Mouse (Mus musculus) hindbrain, embryonic 13.5 days (tissue): Measurements from ENCODE around the gene Blcap. TPM values are rescaled to one million over a fixed set of nuclear protein-coding genes. Genes with fewer than 3 reads are reported as not detected.

ENCODE experiments used
- ATAC-seq: fragments of 200-750 bp; cut with Nextera tagmentation; 2 replicates; pipeline ENCODE4 v1.8.0; 2017; ENCODE audit warnings: moderate TSS enrichment; ENCODE audit not compliant: low FRiP score
- H3K27ac ChIP-seq: fragments of 300-500 bp; sonication (generic); 2 replicates; pipeline ENCODE4 v1.5.1; 2015; ENCODE audit warnings: inconsistent platforms, mild to moderate bottlenecking, moderate library complexity
- H3K27me3 ChIP-seq: fragments of 300-500 bp; sonication (generic); 2 replicates; pipeline ENCODE4 v1.6.1; 2015; ENCODE audit warnings: mild to moderate bottlenecking, inconsistent platforms
- H3K36me3 ChIP-seq: fragments of 300-500 bp; sonication (generic); 2 replicates; pipeline ENCODE4 v1.6.1; 2015; ENCODE audit warnings: mild to moderate bottlenecking, inconsistent platforms
- H3K4me1 ChIP-seq: fragments of 300-500 bp; sonication (generic); replicated peaks from 2 replicates; pipeline ENCODE4 v1.6.1; 2015; ENCODE audit warnings: inconsistent platforms
- H3K4me2 ChIP-seq: fragments of 300-500 bp; sonication (generic); 2 replicates; pipeline ENCODE4 v1.6.1; 2015; ENCODE audit warnings: inconsistent platforms, mild to moderate bottlenecking, moderate library complexity
- H3K4me3 ChIP-seq: fragments of 300-500 bp; sonication (generic); 2 replicates; pipeline ENCODE4 v1.5.1; 2015; ENCODE audit warnings: mild to moderate bottlenecking, inconsistent platforms
- H3K9ac ChIP-seq: fragments of 300-500 bp; sonication (generic); 2 replicates; pipeline ENCODE4 v1.6.1; 2015; ENCODE audit warnings: mild to moderate bottlenecking, inconsistent platforms
- H3K9me3 ChIP-seq: fragments of 300-500 bp; sonication (generic); 2 replicates; pipeline ENCODE4 v1.6.1; 2016; ENCODE audit warnings: inconsistent platforms
- WGBS: fragments of 180-500 bp; shearing (Covaris S2); methylation state at CpG from one replicate; pipeline ENCODE4 v1.1.7; 2015; 5-methylcytosine and 5-hydroxymethylcytosine counted together
- polyA plus RNA-seq: library from polyadenylated mRNA; unstranded; fragments of >200 nt; fragmentation: Nextera tagmentation; extraction: Ambion mirVana; gene quantifications from 2 replicates; pipeline ENCODE4 v1.2.1, GENCODE M21; 2015

Gene Blcap
- polyA plus RNA-seq, 1 experiment from 2014 or later, result 219 TPM

DNA sequence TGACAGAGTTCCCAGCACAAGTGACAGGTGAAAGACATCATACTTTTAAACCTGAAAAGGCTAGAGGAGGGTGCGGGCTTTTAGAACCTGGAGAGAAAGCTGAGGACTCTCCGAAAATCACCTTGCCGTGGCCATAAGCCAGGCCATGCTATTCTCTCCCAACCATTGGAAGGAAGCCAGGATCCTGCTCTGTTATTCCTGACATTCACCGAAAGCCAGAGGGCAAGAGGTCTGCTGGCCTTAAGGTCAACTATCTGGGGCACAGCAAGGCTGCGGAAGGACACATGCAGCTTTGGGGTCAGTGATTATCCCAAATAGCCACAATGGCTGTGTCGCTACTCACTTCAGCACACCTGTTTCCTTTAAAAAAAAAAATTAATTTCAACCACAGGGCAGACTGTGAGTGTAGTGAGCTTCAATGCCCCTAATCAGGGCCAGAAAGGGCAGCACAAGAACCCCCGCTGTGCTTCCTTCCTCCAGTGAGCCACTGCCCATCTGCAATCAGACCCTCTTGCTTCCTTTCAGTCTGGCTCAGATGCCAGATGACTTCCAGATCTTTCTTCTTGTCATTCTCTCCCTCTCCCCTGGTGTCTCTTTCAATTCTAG is 34.5 kb downstream of the Blcap start:
- 56% methylated on average over 7 of the region's 7 CpGs for WGBS
- Histone ChIP-seq H3K4me3 (no peak overlapping the region), H3K4me1 (peaks cover 68% of the 10 kb centered on the region), H3K9me3 (no peaks in the 10 kb centered on the region), H3K9ac (no peak overlapping the region), H3K27ac (peak overlapping the region; percentile 91), H3K4me2 (no peak overlapping the region), H3K27me3 (peaks cover 5% of the 10 kb centered on the region; the same call in 1 of the 2 replicates), H3K36me3 (no peaks in the 10 kb centered on the region)
- no peak for ATAC-seq

DNA sequence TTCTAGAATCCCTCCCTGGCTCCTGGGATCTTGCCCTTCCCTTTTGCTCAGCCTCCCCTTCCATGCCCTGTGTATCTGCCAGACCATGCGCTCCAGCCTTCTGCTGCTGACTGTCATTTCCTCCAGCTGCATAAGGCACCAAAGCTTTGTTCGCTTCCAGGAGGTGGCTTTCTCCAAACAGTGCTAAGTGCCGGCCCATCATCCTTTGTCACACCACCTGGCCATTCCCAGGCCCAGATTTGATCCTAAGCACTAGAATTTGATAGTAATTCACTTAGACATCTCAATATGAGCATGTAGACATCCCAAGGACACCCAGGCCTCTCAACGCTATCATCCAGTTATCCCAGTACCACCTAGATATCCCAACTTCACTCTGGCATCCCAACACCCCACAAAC is 36.9 kb downstream of the Blcap start:
- no peak overlapping the region for H3K4me3 ChIP-seq
- 67% methylated on average over 4 of the region's 4 CpGs for WGBS
- H3K27ac ChIP-seq, result no peak overlapping the region
- no peak overlapping the region for H3K9ac ChIP-seq
- H3K4me1 ChIP-seq, result peaks cover 68% of the 10 kb centered on the region
- no peak for ATAC-seq
- no peak overlapping the region for H3K4me2 ChIP-seq
- H3K27me3 ChIP-seq, result peaks cover 3% of the 10 kb centered on the region; the same call in 1 of the 2 replicates
- no peaks in the 10 kb centered on the region for H3K9me3 ChIP-seq
- no peaks in the 10 kb centered on the region for H3K36me3 ChIP-seq

DNA sequence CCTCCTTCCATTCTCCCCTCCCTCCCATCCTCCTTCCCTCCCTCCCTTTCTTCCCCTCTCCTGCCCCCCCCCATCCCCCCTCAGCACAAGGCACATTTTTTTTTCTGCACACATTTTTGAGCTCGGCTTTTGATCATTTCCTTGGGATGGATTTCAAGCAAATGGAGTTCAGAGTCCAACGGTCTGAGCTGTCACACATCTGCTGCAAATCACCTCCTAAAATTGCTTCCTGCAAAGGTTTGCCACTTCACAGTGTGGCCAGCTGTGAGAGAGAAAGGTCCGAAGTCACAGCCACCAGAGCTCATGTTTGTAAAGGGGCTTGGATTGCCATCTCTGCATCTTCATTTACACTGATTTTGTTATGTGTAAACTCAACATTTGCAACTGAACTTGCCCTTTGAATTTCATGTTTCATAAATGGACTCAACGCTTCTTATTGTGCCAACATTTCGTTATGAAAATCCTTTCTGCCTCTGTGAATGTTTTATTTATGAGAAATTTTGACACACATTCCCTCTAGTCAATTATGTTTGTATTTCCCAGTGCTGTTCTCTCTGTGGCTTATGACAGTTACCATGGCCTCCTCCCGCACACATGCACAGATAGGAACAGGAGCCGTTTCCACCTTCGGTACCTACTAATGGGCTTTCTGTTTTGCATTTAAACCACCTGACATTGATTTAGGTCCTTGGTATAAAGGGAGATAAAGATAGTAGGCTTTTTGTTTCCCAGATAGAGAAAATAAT is 39.2 kb downstream of the Blcap start:
- ATAC-seq, result no peak
- H3K9ac ChIP-seq, result no peak overlapping the region
- no peak overlapping the region for H3K4me2 ChIP-seq
- H3K27me3 ChIP-seq, result no peaks in the 10 kb centered on the region
- H3K4me1 ChIP-seq, result peaks cover 55% of the 10 kb centered on the region
- H3K9me3 ChIP-seq, result no peaks in the 10 kb centered on the region
- no peak overlapping the region for H3K4me3 ChIP-seq
- 35% methylated on average over 8 of the region's 8 CpGs for WGBS
- no peaks in the 10 kb centered on the region for H3K36me3 ChIP-seq
- peak overlapping the region; percentile 87 for H3K27ac ChIP-seq

DNA sequence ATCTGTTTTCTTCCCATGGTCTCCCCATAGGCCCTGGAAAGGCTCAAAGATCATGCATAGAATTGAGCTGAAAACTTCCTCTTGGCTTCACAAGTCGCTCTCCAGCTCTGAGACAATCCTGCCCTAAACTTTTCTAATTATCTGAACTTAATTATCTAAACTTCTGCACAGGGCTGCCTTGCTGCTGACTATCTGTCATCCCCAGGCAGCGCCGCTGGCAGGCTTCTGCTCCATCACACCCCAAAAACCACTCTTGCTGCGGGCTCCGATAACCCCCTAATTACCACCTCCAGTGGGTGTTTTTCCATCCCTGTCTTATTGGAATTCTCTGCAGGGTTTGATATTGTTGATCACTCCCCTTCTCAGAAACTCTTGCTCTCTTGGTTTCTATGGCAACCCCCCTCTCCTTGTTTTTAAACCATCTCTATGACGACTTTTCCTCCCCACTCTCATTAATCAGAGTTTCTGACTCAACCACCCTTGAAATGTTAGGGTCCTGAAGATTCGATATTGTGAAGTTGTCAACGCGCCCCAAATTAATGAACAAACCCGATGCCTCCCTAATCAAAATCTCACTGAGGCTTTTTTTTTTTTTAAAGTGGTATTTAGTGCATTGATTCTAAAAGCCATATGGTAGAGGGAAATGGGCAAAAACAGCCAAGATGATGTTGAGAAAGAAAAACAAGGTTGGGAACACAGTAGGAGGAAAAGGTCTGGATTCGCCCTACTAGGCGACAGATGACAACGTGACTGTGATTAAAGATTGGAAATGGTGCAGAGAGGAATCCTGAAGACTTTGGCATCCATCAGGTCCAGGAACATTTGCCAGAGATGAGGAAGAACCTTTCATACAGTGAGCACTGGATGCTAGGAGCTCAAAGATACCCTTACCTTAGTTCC is 40.8 kb downstream of the Blcap start:
- Histone ChIP-seq H3K36me3 (no peaks in the 10 kb centered on the region), H3K4me1 (peaks cover 58% of the 10 kb centered on the region), H3K9me3 (no peaks in the 10 kb centered on the region), H3K4me3 (no peak overlapping the region), H3K4me2 (no peak overlapping the region), H3K9ac (no peak overlapping the region), H3K27ac (peak overlapping the region; percentile 87), H3K27me3 (no peaks in the 10 kb centered on the region)
- no peak for ATAC-seq
- 48% methylated on average over 13 of the region's 13 CpGs for WGBS

DNA sequence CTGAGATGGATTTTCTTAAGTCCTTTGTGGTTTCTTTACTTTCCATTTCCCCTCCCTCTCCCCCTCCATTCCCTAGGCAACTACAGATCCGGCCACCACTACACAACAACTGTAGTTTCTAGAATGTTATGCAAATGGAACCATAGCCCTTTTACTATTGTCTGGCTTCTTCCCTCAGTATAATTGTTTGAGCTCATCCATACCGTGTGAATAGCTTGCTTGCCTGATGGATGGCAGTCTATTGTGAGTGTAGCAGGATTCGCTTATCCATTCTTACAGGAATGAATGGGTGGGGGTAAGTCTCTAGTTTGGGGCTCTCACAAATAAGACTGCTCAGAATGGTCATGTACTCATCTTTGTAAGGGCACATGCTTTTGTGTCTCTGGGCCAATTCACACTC is 48.5 kb downstream of the Blcap start:
- Histone ChIP-seq H3K4me3 (no peak overlapping the region), H3K9me3 (no peaks in the 10 kb centered on the region), H3K27me3 (no peaks in the 10 kb centered on the region), H3K36me3 (no peaks in the 10 kb centered on the region), H3K27ac (0 out of 2 replicates have a peak overlapping the region, but pooled peaks have one; percentile 14), H3K4me1 (peaks cover 60% of the 10 kb centered on the region), H3K9ac (no peak overlapping the region), H3K4me2 (no peak overlapping the region)
- peak; percentile 52; the same call in 1 of the 2 replicates for ATAC-seq
- WGBS, result 16% methylated on average over 3 of the region's 3 CpGs

DNA sequence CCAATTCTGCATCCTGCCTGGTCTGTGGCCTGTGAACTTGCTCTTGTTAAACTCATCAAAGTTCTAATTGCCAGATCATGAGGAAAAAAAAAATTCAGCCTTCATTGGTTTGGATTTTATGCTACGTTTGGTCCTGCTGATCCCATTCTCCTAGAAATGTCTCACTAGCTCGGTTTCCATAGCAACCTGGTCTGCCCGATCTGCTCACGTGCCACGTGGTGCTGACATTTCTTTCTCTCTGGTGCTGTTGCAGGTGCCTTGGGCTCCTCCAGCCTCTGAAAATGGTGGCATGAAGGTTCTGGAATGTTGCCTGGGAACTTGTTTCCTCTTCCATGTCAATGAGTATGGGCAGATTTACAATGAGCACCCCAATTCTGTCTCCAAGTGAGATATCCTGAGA is 50.6 kb downstream of the Blcap start:
- Histone ChIP-seq H3K9ac (no peak overlapping the region), H3K4me2 (no peak overlapping the region), H3K4me3 (no peak overlapping the region), H3K27ac (peak overlapping the region; percentile 84), H3K4me1 (peaks cover 54% of the 10 kb centered on the region), H3K36me3 (no peaks in the 10 kb centered on the region), H3K9me3 (no peaks in the 10 kb centered on the region), H3K27me3 (no peaks in the 10 kb centered on the region)
- 17% methylated on average over 5 of the region's 5 CpGs for WGBS
- 0 out of 2 replicates have a peak, but pooled peaks have one; percentile 55 for ATAC-seq

DNA sequence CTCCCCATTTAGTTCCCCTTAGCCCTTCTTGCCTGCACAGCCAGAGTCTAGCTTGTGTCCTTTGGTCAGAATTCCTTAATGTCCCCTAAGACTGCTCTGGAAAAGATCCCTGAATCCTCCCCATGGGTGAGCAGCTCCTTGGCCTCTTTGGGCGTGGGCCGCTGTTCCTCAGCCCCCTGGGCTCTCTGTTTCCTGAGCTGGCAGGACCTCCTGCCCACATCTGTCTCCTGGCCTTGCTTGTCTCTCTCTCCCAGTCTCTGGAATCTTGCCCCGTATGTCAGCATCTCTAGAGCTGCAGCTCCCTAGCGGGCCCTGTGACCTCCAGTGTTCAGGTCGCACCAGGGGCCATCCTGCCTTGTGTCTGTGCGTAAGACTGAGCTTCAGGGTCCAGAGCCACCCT is 51.6 kb downstream of the Blcap start:
- no peaks in the 10 kb centered on the region for H3K36me3 ChIP-seq
- H3K27me3 ChIP-seq, result no peaks in the 10 kb centered on the region
- ATAC-seq, result no peak
- 59% methylated on average over 6 of the region's 6 CpGs for WGBS
- peak overlapping the region; percentile 45 for H3K27ac ChIP-seq
- H3K4me3 ChIP-seq, result no peak overlapping the region
- peaks cover 55% of the 10 kb centered on the region for H3K4me1 ChIP-seq
- no peak overlapping the region for H3K9ac ChIP-seq
- H3K4me2 ChIP-seq, result no peak overlapping the region
- no peaks in the 10 kb centered on the region for H3K9me3 ChIP-seq

DNA sequence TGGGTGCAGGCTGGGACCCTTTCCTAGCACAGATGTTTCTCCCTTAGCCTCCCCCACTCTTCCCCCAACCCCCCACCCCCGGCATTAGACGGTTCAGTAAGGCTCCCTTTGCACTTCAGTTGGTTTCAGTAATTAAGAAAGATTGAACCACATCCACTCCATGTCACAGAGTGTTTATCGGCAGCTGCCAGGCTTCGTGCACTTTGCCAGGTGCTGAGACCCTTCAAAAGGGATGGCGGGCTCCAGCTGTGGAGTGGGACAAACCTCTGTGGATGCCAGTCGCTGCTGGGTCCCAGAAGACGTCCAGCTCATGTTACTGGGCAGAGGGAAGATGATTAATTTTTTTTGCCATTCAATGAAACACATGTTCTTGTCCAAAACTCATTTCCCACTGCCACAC is 52.6 kb downstream of the Blcap start:
- peak overlapping the region; percentile 48; the same call in 1 of the 2 replicates for H3K27ac ChIP-seq
- H3K4me1 ChIP-seq, result peaks cover 62% of the 10 kb centered on the region
- no peak overlapping the region for H3K4me3 ChIP-seq
- ATAC-seq, result no peak
- WGBS, result 40% methylated on average over 7 of the region's 7 CpGs
- no peak overlapping the region; the same call in 1 of the 2 replicates for H3K9ac ChIP-seq
- H3K27me3 ChIP-seq, result no peaks in the 10 kb centered on the region
- H3K4me2 ChIP-seq, result no peak overlapping the region
- no peaks in the 10 kb centered on the region for H3K36me3 ChIP-seq
- no peaks in the 10 kb centered on the region for H3K9me3 ChIP-seq

DNA sequence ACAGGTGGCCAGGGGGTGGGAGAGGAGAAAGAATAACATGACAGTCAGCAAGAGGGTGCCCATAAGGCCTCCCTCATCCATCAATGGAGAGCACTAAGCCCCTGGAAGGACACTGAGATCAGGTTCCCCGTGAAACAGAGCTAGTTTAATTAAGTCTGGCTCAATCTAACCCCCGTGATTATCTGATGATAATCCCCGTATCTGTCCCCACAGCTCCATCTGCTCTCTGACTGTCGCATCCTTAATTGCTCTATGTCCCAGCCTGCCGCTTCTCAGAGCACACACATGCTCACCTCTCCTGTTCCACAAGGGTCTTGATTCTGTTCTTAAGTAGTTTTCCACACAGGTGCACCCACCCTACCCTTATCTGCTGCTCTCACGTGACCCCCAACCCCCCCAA is 53.5 kb downstream of the Blcap start:
- Histone ChIP-seq H3K27ac (peak overlapping the region; percentile 48; the same call in 1 of the 2 replicates), H3K27me3 (no peaks in the 10 kb centered on the region), H3K9ac (no peak overlapping the region), H3K4me1 (peaks cover 63% of the 10 kb centered on the region), H3K4me2 (no peak overlapping the region), H3K4me3 (no peak overlapping the region), H3K9me3 (no peaks in the 10 kb centered on the region), H3K36me3 (no peaks in the 10 kb centered on the region)
- ATAC-seq, result no peak
- WGBS, result 43% methylated on average over 6 of the region's 6 CpGs

DNA sequence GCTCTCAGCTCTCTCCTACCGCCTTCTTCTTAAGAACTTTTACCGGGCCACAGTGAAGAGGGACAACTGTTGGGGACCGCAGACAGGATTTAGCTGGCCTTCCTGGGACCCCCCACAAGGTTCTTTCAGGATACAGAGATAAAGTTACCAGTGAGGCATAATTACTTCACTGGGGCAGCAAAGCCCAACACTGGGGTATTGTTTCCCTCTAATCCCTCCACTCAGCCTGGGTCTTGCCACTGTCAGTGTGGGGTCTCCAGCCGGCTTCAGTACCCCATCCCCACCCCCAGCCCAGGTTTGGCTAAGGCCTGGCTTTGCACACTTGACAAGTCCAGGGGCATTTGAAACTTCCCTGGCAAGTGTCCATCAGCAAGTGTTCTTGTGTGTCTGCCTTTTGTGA is 56.7 kb downstream of the Blcap start:
- 6% methylated on average over 4 of the region's 4 CpGs for WGBS
- H3K4me1 ChIP-seq, result peaks cover 53% of the 10 kb centered on the region

DNA sequence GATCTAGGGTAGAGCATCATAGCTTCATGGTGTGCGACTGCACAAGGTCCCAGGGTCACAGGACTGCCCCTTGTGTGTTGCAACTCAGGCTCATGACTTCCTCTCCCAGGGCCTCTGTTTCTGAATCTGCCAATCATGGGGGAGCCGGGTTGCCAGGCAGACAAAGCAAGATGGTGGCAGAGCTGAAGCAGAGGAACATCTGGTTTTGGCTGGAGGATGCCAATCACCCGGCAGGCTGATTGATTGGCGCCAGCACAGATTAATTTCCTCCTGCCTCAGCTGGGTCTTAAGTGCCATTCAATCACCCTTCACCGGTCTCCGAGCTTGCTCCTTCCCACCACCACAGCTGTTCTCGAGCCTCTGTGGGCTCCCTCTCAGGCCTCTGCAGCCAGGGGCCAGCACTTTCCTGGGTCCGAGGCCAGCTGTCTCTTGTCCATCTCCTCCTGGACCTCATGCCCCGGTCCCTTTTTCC is 57.3 kb downstream of the Blcap start:
- no peak for ATAC-seq
- H3K9ac ChIP-seq, result no peak overlapping the region
- H3K4me3 ChIP-seq, result no peak overlapping the region
- no peaks in the 10 kb centered on the region for H3K36me3 ChIP-seq
- no peaks in the 10 kb centered on the region for H3K27me3 ChIP-seq
- peaks cover 48% of the 10 kb centered on the region for H3K4me1 ChIP-seq
- WGBS, result 26% methylated on average over 9 of the region's 9 CpGs
- H3K4me2 ChIP-seq, result no peak overlapping the region
- H3K27ac ChIP-seq, result peak overlapping the region; percentile 60; the same call in 1 of the 2 replicates
- H3K9me3 ChIP-seq, result no peaks in the 10 kb centered on the region

More for the DNA sequence above, 56.7 kb downstream of the Blcap start:
- Histone ChIP-seq H3K36me3 (no peaks in the 10 kb centered on the region), H3K9me3 (no peaks in the 10 kb centered on the region), H3K27me3 (no peaks in the 10 kb centered on the region), H3K4me2 (no peak overlapping the region), H3K4me3 (no peak overlapping the region), H3K9ac (0 out of 2 replicates have a peak overlapping the region, but pooled peaks have one; percentile 13), H3K27ac (peak overlapping the region; percentile 60; the same call in 1 of the 2 replicates)
- no peak for ATAC-seq

DNA sequence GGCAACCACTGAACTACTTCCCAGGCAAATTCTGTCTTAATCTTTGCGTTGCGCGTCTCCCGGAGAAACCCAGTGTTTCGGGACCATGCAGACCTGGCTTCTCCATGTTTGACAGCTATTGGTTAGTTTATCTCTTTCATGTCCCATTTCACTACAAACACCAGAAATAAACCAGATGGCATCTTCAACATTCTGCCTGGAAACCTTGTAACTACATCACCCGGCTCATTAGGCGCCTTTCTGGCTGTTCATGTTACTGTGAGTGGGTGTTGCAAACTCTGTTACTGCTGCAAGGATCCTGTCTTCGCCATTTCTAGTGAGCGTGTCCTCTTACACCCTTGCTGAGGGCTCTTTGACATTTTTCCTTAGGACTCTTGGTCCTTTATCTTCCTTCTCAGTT is 58.2 kb downstream of the Blcap start:
- no peaks in the 10 kb centered on the region for H3K9me3 ChIP-seq
- H3K9ac ChIP-seq, result no peak overlapping the region
- no peak for ATAC-seq
- H3K36me3 ChIP-seq, result no peaks in the 10 kb centered on the region
- peaks cover 42% of the 10 kb centered on the region for H3K4me1 ChIP-seq
- H3K4me2 ChIP-seq, result no peak overlapping the region
- H3K27me3 ChIP-seq, result no peaks in the 10 kb centered on the region
- WGBS, result 84% methylated on average over 9 of the region's 9 CpGs
- peak overlapping the region; percentile 55; the same call in 1 of the 2 replicates for H3K27ac ChIP-seq
- no peak overlapping the region for H3K4me3 ChIP-seq
